Mouse (Mus musculus) Patski (cell line): ENCODE data around the gene Hist1h4m. TPM values are rescaled to one million over a fixed set of nuclear protein-coding genes. Genes with fewer than 3 reads are reported as not detected.
A peak's percentile ranks its signal among the peaks of the same experiment; 100 is the strongest.
"Not testable (repeated sequence)": the region's sequence is repeated elsewhere in the genome, so short reads cannot be mapped to it uniquely, and the experiment has no call there.

Source experiments
- ATAC-seq: fragments of 100-300 bp; one replicate; pipeline ENCODE4 v1.8.0; 2021
- CTCF ChIA-PET: fragments of 350-600 bp; sonication (Branson Sonifier 250); formaldehyde crosslinking; loops from one replicate; lab custom pipeline; 2022; ENCODE audit warnings: inconsistent platforms; lab: Charles Lee
- POLR2A ChIA-PET: fragments of 350-600 bp; sonication (Branson Sonifier 250); formaldehyde crosslinking; loops from one replicate; lab custom pipeline; 2022; ENCODE audit warnings: antibody characterized with exemption, inconsistent platforms; lab: Charles Lee
- DNase-seq: peaks from one replicate; pipeline ENCODE4 v3.0.0-alpha.2; 2011; ENCODE audit warnings: low read depth, low spot score
- H3K27me3 ChIP-seq: fragments of 371-371 bp; one replicate; pipeline ENCODE4 v1.5.1; 2021
- CTCF ChIP-seq: fragments of 100-300 bp; IDR thresholded peaks from one replicate; pipeline ENCODE4 v1.5.1; 2021
- in situ Hi-C: fragments of 300-500 bp; cut with MboI; formaldehyde crosslinking; loops from 3 replicates; pipeline ENCODE4 v1.11.1; 2018; ENCODE audit warnings: low pct_unique_long_range_greater_than_20kb, mixed read lengths
- polyA plus RNA-seq: library from polyadenylated mRNA; unstranded; gene quantifications from one replicate; pipeline ENCODE4 v1.2.3, GENCODE M21; 2021

The Hist1h4m gene
- polyA plus RNA-seq: 1.0 TPM

- in situ Hi-C loops, ATAC-seq, CTCF ChIA-PET, H3K27me3 ChIP-seq, DNase-seq, POLR2A ChIA-PET: not testable (repeated sequence)
Observed at GRCm38 (mm10) chr13:21811539-21811938, at the start of gene Hist1h4m. TSS of gene Hist1h4m (plus strand) at chr13:21811746.

- H3K27me3 ChIP-seq: no peaks in the 10 kb centered on the region
- ChIA-PET CTCF (no interaction called here), POLR2A (interaction anchor here (1.2 to 2.7 kb wide), 3 partner anchors 23 to 58 kb away, joined by 3 to 8 read pairs (median 3); partner anchors contain the start of genes Hist1h2ak and Hist1h2bn)
- TF ChIP-seq CTCF: no peak
- ATAC-seq (peak; percentile 27), DNase-seq (no peak)
- in situ Hi-C loops: loop anchor here (25.0 kb wide), 1 partner anchor 1983 kb away; the partner anchor contains the start of genes Hist1h1a, Hist1h2ab, Hist1h3a and Hist1h3b
Observed at GRCm38 (mm10) chr13:21778814-21779766, 32.5 kb upstream of the Hist1h4m start.

- ATAC-seq (peak; percentile 25), DNase-seq (no peak)
- CTCF ChIA-PET: interaction anchor here (1.1 kb wide), 1 partner anchor 47 kb away, joined by 3 read pairs; no protein-coding TSS in a partner anchor
- in situ Hi-C loops: loop anchor here (25.0 kb wide), 1 partner anchor 1982 kb away; the partner anchor contains the start of genes Hist1h1a, Hist1h2ab, Hist1h3a and Hist1h3b
- POLR2A ChIA-PET: interaction anchor here (1.2 to 2.7 kb wide), 3 partner anchors 24 to 59 kb away, joined by 3 to 8 read pairs (median 3); partner anchors contain the start of genes Hist1h2ak and Hist1h2bn
- H3K27me3 ChIP-seq: no peaks in the 10 kb centered on the region
- no peak for TF ChIP-seq CTCF
Observed at GRCm38 (mm10) chr13:21779767-21780731, 31.5 kb upstream of the Hist1h4m start, which contains the start of gene Hist1h1b. TSS of gene Hist1h1b (minus strand) at chr13:21780625.

- no peak for DNase-seq
- in situ Hi-C loops: loop anchor here (25.0 kb wide), 1 partner anchor 1981 kb away; the partner anchor contains the start of genes Hist1h1a, Hist1h2ab, Hist1h3a and Hist1h3b
Observed at GRCm38 (mm10) chr13:21781021-21781555, 30.5 kb upstream of the Hist1h4m start.

GRCm38 (mm10) chr13:21781639-21782038 is 29.9 kb upstream of the Hist1h4m start:
- ATAC-seq (no peak), DNase-seq (no peak)
- ChIA-PET CTCF (no interaction called here), POLR2A (interaction anchor here (2.7 kb wide), 1 partner anchor 29 kb away, joined by 8 read pairs; the partner anchor contains the start of genes Hist1h2ak and Hist1h2bn)
- TF ChIP-seq CTCF: no peak
- no peaks in the 10 kb centered on the region for H3K27me3 ChIP-seq
- in situ Hi-C loops: loop anchor here (25.0 kb wide), 1 partner anchor 1981 kb away; the partner anchor contains the start of genes Hist1h1a, Hist1h2ab, Hist1h3a and Hist1h3b

More at GRCm38 (mm10) chr13:21781021-21781555, 30.5 kb upstream of the Hist1h4m start:
- POLR2A ChIA-PET: interaction anchor here (2.7 kb wide), 1 partner anchor 28 kb away, joined by 8 read pairs; the partner anchor contains the start of genes Hist1h2ak and Hist1h2bn
- TF ChIP-seq CTCF: no peak
- CTCF ChIA-PET: interaction anchor here (1.1 kb wide), 1 partner anchor 45 kb away, joined by 3 read pairs; no protein-coding TSS in a partner anchor
- ATAC-seq: no peak
- no peaks in the 10 kb centered on the region for H3K27me3 ChIP-seq

- CTCF ChIA-PET, H3K27me3 ChIP-seq, DNase-seq, ATAC-seq: not testable (repeated sequence)
- in situ Hi-C loops: loop anchor here (25.0 kb wide), 1 partner anchor 1980 kb away; the partner anchor contains the start of genes Hist1h1a, Hist1h2ab, Hist1h3a and Hist1h3b
- POLR2A ChIA-PET: interaction anchor here (0.6 kb wide), 1 partner anchor 1804 kb away, joined by 3 read pairs; no protein-coding TSS in a partner anchor
Observed at GRCm38 (mm10) chr13:21782361-21783254, 28.9 kb upstream of the Hist1h4m start.

GRCm38 (mm10) chr13:21783255-21783617 is 28.3 kb upstream of the Hist1h4m start, which contains the start of gene Hist1h3i:
TSS of gene Hist1h3i (minus strand) at chr13:21783370.
- DNase-seq: peak; percentile 82

GRCm38 (mm10) chr13:21783734-21784161 is 27.8 kb upstream of the Hist1h4m start:
- in situ Hi-C loops: loop anchor here (25.0 kb wide), 1 partner anchor 1979 kb away; the partner anchor contains the start of genes Hist1h1a, Hist1h2ab, Hist1h3a and Hist1h3b
- DNase-seq (no peak), ATAC-seq (no peak)
- H3K27me3 ChIP-seq: no peaks in the 10 kb centered on the region
- ChIA-PET CTCF (no interaction called here), POLR2A (interaction anchor here (0.9 kb wide), 1 partner anchor 30 kb away, joined by 4 read pairs; the partner anchor contains the start of genes Hist1h2ak and Hist1h2bn)
- TF ChIP-seq CTCF: no peak

More at GRCm38 (mm10) chr13:21783255-21783617, 28.3 kb upstream of the Hist1h4m start, which contains the start of gene Hist1h3i:
- TF ChIP-seq CTCF: no peak
- in situ Hi-C loops: loop anchor here (25.0 kb wide), 1 partner anchor 1979 kb away; the partner anchor contains the start of genes Hist1h1a, Hist1h2ab, Hist1h3a and Hist1h3b
- ATAC-seq: peak; percentile 46
- POLR2A ChIA-PET: no interaction called here
- no peaks in the 10 kb centered on the region for H3K27me3 ChIP-seq
- CTCF ChIA-PET: no interaction called here
